Mouse (Mus musculus) embryonic facial prominence, embryonic 10.5 days (tissue): ENCODE measurements at regions not wholly inside any gene's neighbourhood (a gene's known extent, or its start where the extent isn't known, plus 50 kb on each side); places are given as distances from the start of the nearest gene placed in this dataset.

ENCODE experiments used
- DNase-seq: peaks from one replicate; pipeline ENCODE4 v3.0.0-alpha.2; 2017; ENCODE audit warnings: low spot score
- H3K27ac ChIP-seq: fragments of 300-500 bp; sonication (generic); replicated peaks from 2 replicates; pipeline ENCODE4 v1.5.1; 2016; ENCODE audit warnings: mild to moderate bottlenecking
- H3K27me3 ChIP-seq: fragments of 300-500 bp; sonication (generic); replicated peaks from 2 replicates; pipeline ENCODE4 v1.6.1; 2016; ENCODE audit warnings: low read depth, mild to moderate bottlenecking; ENCODE audit not compliant: poor library complexity, severe bottlenecking
- H3K36me3 ChIP-seq: fragments of 300-500 bp; sonication (generic); replicated peaks from 2 replicates; pipeline ENCODE4 v1.6.1; 2016; ENCODE audit warnings: mild to moderate bottlenecking, moderate library complexity
- H3K4me1 ChIP-seq: fragments of 300-500 bp; sonication (generic); 2 replicates; pipeline ENCODE4 v1.6.1; 2016
- H3K4me3 ChIP-seq: fragments of 300-500 bp; sonication (generic); 2 replicates; pipeline ENCODE4 v1.5.1; 2016; ENCODE audit warnings: mild to moderate bottlenecking, moderate library complexity
- H3K9me3 ChIP-seq: fragments of 300-500 bp; sonication (generic); 2 replicates; pipeline ENCODE4 v1.6.1; 2016; ENCODE audit warnings: mild to moderate bottlenecking
- WGBS: fragments of 180-500 bp; shearing (Covaris S2); methylation state at CpG from one replicate; pipeline ENCODE4 v1.1.7; 2016; 5-methylcytosine and 5-hydroxymethylcytosine counted together

DNA sequence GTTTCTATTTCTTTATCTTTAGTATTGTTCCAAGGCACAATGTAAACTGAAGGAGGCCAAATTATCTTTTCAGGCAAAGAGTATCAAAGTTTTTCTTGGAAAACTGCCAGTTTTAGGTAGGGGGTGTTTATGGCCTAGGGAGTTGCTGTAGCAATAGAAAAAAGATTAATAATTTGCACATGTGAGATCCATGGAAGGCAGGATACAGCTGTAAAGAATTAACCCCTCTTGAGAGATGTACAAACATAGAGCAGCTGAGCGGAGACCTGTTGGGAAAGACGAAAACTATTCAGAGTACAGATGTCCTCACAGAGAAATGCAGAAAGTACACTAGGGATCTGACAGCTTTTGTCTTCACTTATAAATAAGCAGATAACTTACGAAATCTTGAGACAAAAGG lies 176.8 kb downstream of the Fign start:
- Histone ChIP-seq H3K9me3 (no peaks in the 10 kb centered on the region), H3K27me3 (no peaks in the 10 kb centered on the region), H3K4me1 (peaks cover 22% of the 10 kb centered on the region), H3K4me3 (no peak overlapping the region), H3K36me3 (no peaks in the 10 kb centered on the region), H3K27ac (no peak overlapping the region)
- peak; percentile 13 for DNase-seq
- WGBS: 42% methylated on average over 3 of the region's 3 CpGs

DNA sequence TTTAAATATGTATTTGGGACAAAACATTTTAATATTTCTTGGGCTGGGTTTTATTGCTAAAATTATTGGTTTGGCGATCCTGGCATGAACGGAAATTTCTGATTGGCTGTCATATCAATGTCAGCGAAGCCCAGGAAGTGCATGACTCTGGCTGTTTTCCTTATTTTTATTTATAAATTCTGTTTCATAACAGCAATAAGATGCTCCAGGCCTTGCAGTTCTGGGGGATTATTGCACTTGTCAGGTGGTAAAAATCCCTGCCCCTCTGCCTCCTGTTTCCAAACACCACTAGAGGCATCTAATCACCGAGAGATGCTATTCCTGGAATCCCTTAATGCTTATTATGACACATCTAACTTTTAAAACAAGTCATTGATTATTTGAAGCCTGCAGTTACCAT lies 177.8 kb downstream of the Fign start:
- H3K27ac ChIP-seq: no peak overlapping the region
- no peaks in the 10 kb centered on the region for H3K36me3 ChIP-seq
- no peak for DNase-seq
- H3K27me3 ChIP-seq: no peaks in the 10 kb centered on the region
- H3K4me1 ChIP-seq: peaks cover 13% of the 10 kb centered on the region
- no peaks in the 10 kb centered on the region for H3K9me3 ChIP-seq
- WGBS: 87% methylated on average over 4 of the region's 4 CpGs
- H3K4me3 ChIP-seq: no peak overlapping the region

DNA sequence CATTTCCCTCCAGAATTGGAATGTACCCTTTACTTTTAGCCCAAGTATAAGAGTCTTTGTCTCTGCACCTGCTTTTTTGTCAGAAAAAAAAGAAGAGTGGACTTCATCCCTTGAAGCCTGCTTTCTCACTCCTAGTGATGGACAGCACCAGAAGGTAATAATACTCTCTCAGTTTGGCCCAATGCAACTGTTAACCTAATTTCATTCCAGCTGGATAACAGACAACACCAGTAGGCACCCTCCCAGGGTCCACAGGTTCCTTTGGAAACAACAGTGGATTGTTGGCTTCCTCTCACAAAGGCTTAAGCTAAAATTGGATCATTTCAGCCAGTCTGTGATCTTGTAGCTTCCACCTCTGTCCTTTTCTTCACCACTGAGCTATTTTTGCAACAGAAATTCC lies 197.2 kb downstream of the Fign start:
- H3K4me1 ChIP-seq: no peaks in the 10 kb centered on the region
- H3K4me3 ChIP-seq: no peak overlapping the region
- H3K27me3 ChIP-seq: no peaks in the 10 kb centered on the region
- H3K36me3 ChIP-seq: no peaks in the 10 kb centered on the region
- no peak for DNase-seq
- no peak overlapping the region for H3K27ac ChIP-seq
- no peaks in the 10 kb centered on the region for H3K9me3 ChIP-seq

DNA sequence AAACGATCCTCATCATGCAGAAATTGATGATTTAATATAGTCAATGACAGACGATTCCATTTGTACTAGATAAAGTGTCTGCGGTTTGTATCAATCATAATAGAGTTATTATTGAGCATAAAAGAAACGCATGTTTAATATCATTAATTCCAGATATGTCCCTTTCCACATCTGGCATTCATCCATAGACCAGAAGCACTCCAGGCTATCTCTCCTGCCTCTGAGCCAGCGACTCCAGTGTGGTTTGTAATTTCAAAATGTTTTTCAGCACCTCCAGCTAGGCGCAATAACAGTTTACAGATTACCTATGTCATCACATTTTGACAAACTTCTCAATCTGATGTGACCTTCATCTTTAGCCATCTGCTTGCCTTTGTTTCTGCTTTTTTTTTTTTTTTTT lies 219.4 kb downstream of the Fign start:
- Histone ChIP-seq H3K4me3 (no peak overlapping the region), H3K4me1 (peaks cover 33% of the 10 kb centered on the region), H3K27me3 (no peaks in the 10 kb centered on the region), H3K36me3 (no peaks in the 10 kb centered on the region), H3K27ac (no peak overlapping the region), H3K9me3 (no peaks in the 10 kb centered on the region)
- DNase-seq: no peak
- 58% methylated on average over 6 of the region's 6 CpGs for WGBS

DNA sequence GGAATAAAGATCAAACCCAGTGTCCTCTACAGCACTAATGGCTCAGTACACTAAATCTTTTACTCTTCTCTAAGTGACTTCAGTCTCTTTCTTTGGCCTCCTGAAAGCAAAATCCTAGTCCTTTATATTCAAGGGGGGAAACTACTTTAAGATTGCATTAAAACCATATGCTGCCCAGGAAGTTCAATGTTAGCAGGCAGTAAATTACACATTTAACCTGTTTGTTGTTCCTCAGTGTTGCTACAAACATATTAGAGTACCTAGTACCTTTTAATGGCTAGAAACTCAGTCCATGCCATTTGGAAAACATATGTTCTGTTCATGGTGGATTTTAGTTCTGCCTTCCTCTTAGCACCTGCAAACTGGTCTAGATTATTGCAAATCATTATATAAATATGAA lies 220.5 kb downstream of the Fign start:
- Histone ChIP-seq H3K36me3 (no peaks in the 10 kb centered on the region), H3K4me1 (peaks cover 33% of the 10 kb centered on the region), H3K4me3 (no peak overlapping the region), H3K9me3 (no peaks in the 10 kb centered on the region), H3K27me3 (no peaks in the 10 kb centered on the region), H3K27ac (no peak overlapping the region)
- DNase-seq: no peak

DNA sequence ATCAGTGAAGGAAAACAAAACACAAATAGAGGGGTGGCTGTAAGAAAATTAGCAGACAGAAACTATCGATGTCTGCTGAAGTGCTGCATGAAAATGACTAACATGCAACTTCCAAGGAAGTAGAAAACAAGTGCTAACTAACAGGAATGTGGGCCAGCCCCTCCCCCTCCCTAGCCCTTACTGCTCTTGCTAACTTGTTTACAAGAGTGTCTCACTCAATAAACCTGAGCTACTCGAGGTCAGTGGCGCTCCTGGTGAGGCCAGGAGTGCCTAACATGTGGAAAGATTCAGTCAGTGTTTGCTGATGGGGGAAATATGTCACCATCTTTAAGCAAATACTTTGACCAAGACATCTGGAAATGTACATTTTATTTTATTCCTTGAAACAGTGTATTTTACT lies 221.5 kb downstream of the Fign start:
- Histone ChIP-seq H3K4me3 (no peak overlapping the region), H3K36me3 (no peaks in the 10 kb centered on the region), H3K4me1 (peaks cover 33% of the 10 kb centered on the region), H3K27me3 (no peaks in the 10 kb centered on the region), H3K27ac (peak overlapping the region; percentile 61), H3K9me3 (no peaks in the 10 kb centered on the region)
- peak; percentile 82 for DNase-seq
- WGBS: 14% methylated on average over 3 of the region's 3 CpGs

DNA sequence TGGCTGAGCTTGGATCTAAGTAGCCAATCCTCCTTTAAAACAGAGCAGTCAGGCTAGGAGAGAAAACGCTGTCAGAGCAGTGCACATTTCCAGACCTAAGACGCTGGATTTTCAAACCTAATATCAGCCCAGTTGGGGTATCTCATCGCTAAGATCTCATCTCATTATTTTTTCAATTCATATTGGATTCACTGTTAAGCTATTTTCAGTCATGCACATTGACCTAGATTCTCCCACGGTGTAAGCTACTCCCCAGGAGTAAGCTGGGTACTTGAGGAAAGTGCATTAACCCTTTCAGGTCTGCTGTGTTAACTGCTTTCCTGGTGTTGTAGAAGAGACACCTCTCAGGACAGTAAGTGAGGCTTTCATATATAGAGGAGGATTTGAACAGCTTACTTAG lies 222.7 kb downstream of the Fign start:
- H3K9me3 ChIP-seq: no peaks in the 10 kb centered on the region
- H3K27ac ChIP-seq: no peak overlapping the region
- no peak for DNase-seq
- H3K4me3 ChIP-seq: no peak overlapping the region
- WGBS: 32% methylated on average over 4 of the region's 4 CpGs
- no peaks in the 10 kb centered on the region for H3K36me3 ChIP-seq
- H3K4me1 ChIP-seq: peaks cover 39% of the 10 kb centered on the region
- H3K27me3 ChIP-seq: peaks cover 3% of the 10 kb centered on the region; the same call in 1 of the 2 replicates

DNA sequence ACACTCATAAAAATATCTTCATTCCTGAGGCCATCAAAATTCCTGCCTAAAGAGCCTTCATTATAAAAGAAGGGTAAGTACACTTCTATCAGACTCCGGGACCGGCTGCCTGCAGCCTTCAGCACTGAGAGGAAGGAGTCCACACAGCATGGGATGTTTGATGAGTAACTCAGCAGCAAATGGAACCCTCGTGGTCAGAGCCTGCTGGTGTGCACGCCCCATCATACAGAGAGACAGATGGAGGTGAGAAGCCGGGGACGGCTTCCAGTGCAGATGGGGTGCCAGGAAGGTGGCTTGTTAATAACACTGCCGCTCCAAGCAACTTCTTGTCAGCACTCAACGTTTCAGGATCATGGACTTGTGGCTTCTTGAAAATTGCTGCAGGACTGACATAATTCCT lies 231.3 kb downstream of the Fign start:
- WGBS: 77% methylated on average over 8 of the region's 8 CpGs
- H3K4me1 ChIP-seq: peaks cover 14% of the 10 kb centered on the region
- no peak for DNase-seq
- no peaks in the 10 kb centered on the region for H3K9me3 ChIP-seq
- H3K27ac ChIP-seq: no peak overlapping the region
- peaks cover 6% of the 10 kb centered on the region; the same call in 1 of the 2 replicates for H3K27me3 ChIP-seq
- H3K36me3 ChIP-seq: no peaks in the 10 kb centered on the region
- H3K4me3 ChIP-seq: no peak overlapping the region

DNA sequence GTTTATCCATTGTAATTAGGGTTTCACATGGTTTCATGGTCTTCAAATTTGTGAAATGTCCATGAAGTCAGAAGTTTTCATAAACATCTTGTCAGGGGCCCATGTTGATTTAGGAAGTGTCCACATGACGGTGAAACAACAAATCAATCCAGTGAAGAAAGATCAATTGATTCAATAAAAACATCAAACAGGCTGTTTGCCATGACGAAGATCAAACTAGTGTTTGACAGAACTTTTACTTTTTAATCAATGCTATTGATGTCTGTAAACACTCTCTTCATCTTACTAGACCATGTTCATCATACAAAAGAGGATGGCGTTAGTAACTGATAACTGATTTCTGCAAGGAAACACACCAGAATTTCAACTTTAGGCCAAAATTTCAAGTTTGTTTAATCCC lies 236.0 kb downstream of the Fign start:
- peaks cover 3% of the 10 kb centered on the region for H3K4me1 ChIP-seq
- H3K27ac ChIP-seq: no peak overlapping the region
- no peak overlapping the region for H3K4me3 ChIP-seq
- DNase-seq: no peak
- WGBS: 81% methylated on average over 3 of the region's 3 CpGs
- H3K9me3 ChIP-seq: no peaks in the 10 kb centered on the region
- no peaks in the 10 kb centered on the region for H3K27me3 ChIP-seq
- no peaks in the 10 kb centered on the region for H3K36me3 ChIP-seq

DNA sequence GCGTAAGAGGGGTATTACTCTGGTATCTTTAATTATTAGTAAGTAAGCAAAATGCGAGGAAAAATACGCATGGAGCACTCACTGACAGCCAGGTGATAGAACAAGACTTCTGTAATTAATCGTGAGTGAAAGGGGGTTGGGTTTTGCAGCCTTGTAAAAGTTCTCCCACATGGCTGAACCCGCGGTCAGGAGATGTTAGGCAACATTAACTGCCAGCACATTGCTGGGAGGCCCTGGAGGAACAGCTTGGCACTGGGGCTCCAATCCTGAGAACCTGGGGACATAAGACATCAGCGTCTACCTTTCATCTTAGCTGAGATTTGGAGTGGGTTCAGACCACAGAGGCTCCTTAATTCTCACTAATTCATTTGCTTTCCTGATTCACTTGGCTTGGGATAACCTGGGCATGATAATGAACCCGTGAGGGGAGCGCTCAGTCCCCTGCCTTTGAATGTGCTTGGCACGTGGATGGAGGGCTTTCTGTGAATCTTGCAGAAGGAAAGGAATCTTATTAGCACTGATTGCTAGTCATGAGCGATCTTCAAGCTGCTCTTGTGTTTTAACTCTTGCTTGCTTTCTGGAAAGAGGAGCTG lies 241.3 kb downstream of the Fign start:
- Histone ChIP-seq H3K4me1 (peaks cover 41% of the 10 kb centered on the region), H3K27ac (peak overlapping the region; percentile 68), H3K36me3 (no peaks in the 10 kb centered on the region), H3K27me3 (no peaks in the 10 kb centered on the region), H3K9me3 (no peaks in the 10 kb centered on the region), H3K4me3 (no peak overlapping the region)
- peak; percentile 49 for DNase-seq
- WGBS: 43% methylated on average over 11 of the region's 11 CpGs

DNA sequence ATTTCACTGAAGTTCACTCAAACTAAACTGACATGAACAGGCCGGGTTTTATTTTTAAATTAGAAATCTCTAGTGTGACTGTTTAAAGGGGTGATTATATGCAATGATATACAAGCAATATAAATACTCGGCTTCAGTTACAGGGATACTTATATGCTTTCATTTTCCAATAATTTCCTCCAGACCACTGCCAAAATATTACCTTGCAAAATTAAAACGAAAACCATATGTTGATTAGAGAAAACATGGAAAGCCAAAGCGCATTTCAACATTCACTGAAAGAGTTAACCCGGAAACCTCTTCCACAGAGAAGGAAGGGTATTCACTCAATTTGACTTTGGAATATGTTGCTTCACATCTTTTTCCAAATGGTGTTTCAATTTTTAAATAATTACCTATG lies 242.4 kb downstream of the Fign start:
- no peak overlapping the region for H3K4me3 ChIP-seq
- peaks cover 41% of the 10 kb centered on the region for H3K4me1 ChIP-seq
- no peaks in the 10 kb centered on the region for H3K27me3 ChIP-seq
- no peaks in the 10 kb centered on the region for H3K36me3 ChIP-seq
- WGBS: 47% methylated on average over 5 of the region's 5 CpGs
- H3K27ac ChIP-seq: no peak overlapping the region
- H3K9me3 ChIP-seq: no peaks in the 10 kb centered on the region
- no peak for DNase-seq

DNA sequence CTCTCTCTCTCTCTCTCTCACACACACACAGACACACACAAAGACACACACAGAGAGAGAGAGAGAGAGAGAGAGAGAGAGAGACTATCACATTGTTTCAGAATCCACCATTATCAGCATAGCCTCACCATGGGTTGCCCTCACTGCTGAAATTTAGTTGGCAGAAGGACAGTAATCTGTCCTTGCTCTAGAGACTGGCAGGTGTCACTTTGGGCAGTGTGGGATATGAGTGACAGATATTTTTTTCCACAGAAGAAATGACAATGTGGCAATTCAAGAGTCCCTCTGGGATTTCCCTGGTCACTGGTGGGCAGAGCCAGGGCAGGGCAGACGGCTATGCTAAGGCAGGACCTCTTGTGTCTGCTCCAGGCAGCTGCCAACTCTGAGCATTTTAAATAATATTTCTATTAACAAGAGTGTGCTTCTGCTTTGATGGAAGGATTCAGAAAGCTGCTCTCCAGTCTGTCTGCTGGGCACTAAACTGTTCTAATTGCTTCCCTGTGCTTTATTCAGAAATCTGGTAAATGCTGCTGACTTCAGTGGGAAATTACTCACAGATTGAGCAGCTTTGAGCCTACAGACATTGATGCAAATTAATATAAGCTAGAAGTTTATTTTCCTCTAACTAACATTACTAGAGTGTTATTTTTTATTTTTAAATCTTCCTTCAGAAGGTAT lies 243.5 kb downstream of the Fign start:
- no peak overlapping the region for H3K4me3 ChIP-seq
- peaks cover 45% of the 10 kb centered on the region for H3K4me1 ChIP-seq
- peak overlapping the region; percentile 75 for H3K27ac ChIP-seq
- no peaks in the 10 kb centered on the region for H3K9me3 ChIP-seq
- 12% methylated on average over 1 of the region's 1 CpGs for WGBS
- no peaks in the 10 kb centered on the region for H3K36me3 ChIP-seq
- DNase-seq: peak; percentile 42
- no peaks in the 10 kb centered on the region for H3K27me3 ChIP-seq

DNA sequence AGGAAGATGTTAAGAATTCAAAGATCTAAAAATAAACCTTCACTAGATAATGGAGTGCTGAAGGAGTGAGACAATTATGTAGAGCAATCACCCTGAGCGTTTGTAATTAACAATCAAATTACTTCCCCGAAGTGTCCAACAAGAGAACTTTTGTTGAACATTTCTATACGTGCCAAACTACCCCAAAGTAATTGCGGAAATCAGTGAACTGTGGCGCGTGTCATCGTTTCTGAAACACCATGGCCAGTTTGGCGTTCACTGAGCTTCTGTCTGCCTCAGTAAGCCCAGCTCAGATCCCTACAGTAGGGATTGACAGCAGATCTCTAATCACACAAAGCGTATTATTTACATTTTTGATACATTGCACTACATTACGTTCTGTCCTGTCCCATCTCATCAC lies 244.6 kb downstream of the Fign start:
- no peaks in the 10 kb centered on the region for H3K27me3 ChIP-seq
- H3K9me3 ChIP-seq: no peaks in the 10 kb centered on the region
- no peaks in the 10 kb centered on the region for H3K36me3 ChIP-seq
- H3K4me1 ChIP-seq: peaks cover 45% of the 10 kb centered on the region
- H3K4me3 ChIP-seq: no peak overlapping the region
- DNase-seq: peak; percentile 31
- WGBS: 39% methylated on average over 10 of the region's 10 CpGs
- peak overlapping the region; percentile 75; the same call in 1 of the 2 replicates for H3K27ac ChIP-seq
